Mouse (Mus musculus): Measurements from ENCODE around the gene Hcn4. TPM values are rescaled to one million over a fixed set of nuclear protein-coding genes. Genes with fewer than 3 reads are reported as not detected.

Gene Hcn4
- 2.1 and 2.3 TPM in 2 replicates for polyA plus RNA-seq (2016; fragmentation: Nextera tagmentation; extraction: Ambion mirVana)

GRCm38 (mm10) chr9:58823139-58823917 is at the start of gene Hcn4:
Gene Hcn4 (plus strand): TSS chr9:58823412.
- peak; percentile 13 for ATAC-seq (ENCODE audit: low FRiP score, low read depth)
- H3K9ac ChIP-seq (replicated peaks), result peak within 1 kb of the TSS; percentile 82
- H3K27me3 ChIP-seq, result peaks cover 67% of the 10 kb centered on the region
- peak within 1 kb of the TSS; percentile 93 for H3K27ac ChIP-seq (replicated peaks)
- H3K4me1 ChIP-seq, result peaks cover 45% of the 10 kb centered on the region
- peak within 1 kb of the TSS; percentile 93 for H3K4me2 ChIP-seq (replicated peaks)
- no peaks in the 10 kb centered on the region for H3K9me3 ChIP-seq
- H3K4me3 ChIP-seq, result peak within 1 kb of the TSS; percentile 82
- H3K36me3 ChIP-seq, result no peaks in the 10 kb centered on the region
- WGBS, result under 1% methylated on average over 68 of the region's 95 CpGs

GRCm38 (mm10) chr9:58774761-58775160 is 48.5 kb upstream of the Hcn4 start:
- no peak for ATAC-seq (ENCODE audit: low FRiP score, low read depth)

GRCm38 (mm10) chr9:58775363-58775762 is 47.8 kb upstream of the Hcn4 start:
- no peak for ATAC-seq (ENCODE audit: low FRiP score, low read depth)
- no peak overlapping the region for H3K4me3 ChIP-seq
- H3K9me3 ChIP-seq, result no peaks in the 10 kb centered on the region
- no peak overlapping the region for H3K9ac ChIP-seq (replicated peaks)
- no peak overlapping the region for H3K4me2 ChIP-seq (replicated peaks)
- no peaks in the 10 kb centered on the region for H3K36me3 ChIP-seq
- H3K27me3 ChIP-seq, result no peaks in the 10 kb centered on the region
- H3K27ac ChIP-seq (replicated peaks), result no peak overlapping the region
- H3K4me1 ChIP-seq, result no peaks in the 10 kb centered on the region
- 17% methylated on average over 2 of the region's 2 CpGs for WGBS

More at GRCm38 (mm10) chr9:58774761-58775160, 48.5 kb upstream of the Hcn4 start:
- Histone ChIP-seq H3K4me3 (no peak overlapping the region), H3K36me3 (no peaks in the 10 kb centered on the region), H3K4me2 (replicated peaks) (no peak overlapping the region), H3K4me1 (peaks cover 4% of the 10 kb centered on the region; the same call in 1 of the 2 replicates), H3K9me3 (no peaks in the 10 kb centered on the region), H3K27ac (replicated peaks) (no peak overlapping the region), H3K27me3 (no peaks in the 10 kb centered on the region), H3K9ac (replicated peaks) (no peak overlapping the region)
- WGBS, result 58% methylated on average over 3 of the region's 3 CpGs

GRCm38 (mm10) chr9:58789476-58789875 is 33.7 kb upstream of the Hcn4 start:
- Histone ChIP-seq H3K9ac (replicated peaks) (no peak overlapping the region), H3K4me1 (no peaks in the 10 kb centered on the region), H3K4me2 (replicated peaks) (no peak overlapping the region), H3K27ac (replicated peaks) (no peak overlapping the region), H3K4me3 (no peak overlapping the region), H3K36me3 (no peaks in the 10 kb centered on the region), H3K27me3 (no peaks in the 10 kb centered on the region), H3K9me3 (no peaks in the 10 kb centered on the region)
- no peak for ATAC-seq (ENCODE audit: low FRiP score, low read depth)
- WGBS, result 94% methylated on average over 3 of the region's 3 CpGs

- H3K27ac ChIP-seq (replicated peaks), result no peak overlapping the region
- no peaks in the 10 kb centered on the region for H3K9me3 ChIP-seq
- no peaks in the 10 kb centered on the region for H3K4me1 ChIP-seq
- no peak for ATAC-seq (ENCODE audit: low FRiP score, low read depth)
- no peak overlapping the region for H3K9ac ChIP-seq (replicated peaks)
- no peak overlapping the region for H3K4me2 ChIP-seq (replicated peaks)
- no peak overlapping the region for H3K4me3 ChIP-seq
- H3K27me3 ChIP-seq, result peaks cover 3% of the 10 kb centered on the region
- no peaks in the 10 kb centered on the region for H3K36me3 ChIP-seq
- 74% methylated on average over 7 of the region's 7 CpGs for WGBS
Observed at GRCm38 (mm10) chr9:58798155-58798554, 25.1 kb upstream of the Hcn4 start.

GRCm38 (mm10) chr9:58801441-58801840 is 21.8 kb upstream of the Hcn4 start:
- Histone ChIP-seq H3K4me1 (peaks cover 8% of the 10 kb centered on the region), H3K4me2 (replicated peaks) (no peak overlapping the region), H3K27ac (replicated peaks) (no peak overlapping the region), H3K36me3 (no peaks in the 10 kb centered on the region), H3K9me3 (no peaks in the 10 kb centered on the region), H3K27me3 (peaks cover 3% of the 10 kb centered on the region), H3K9ac (replicated peaks) (no peak overlapping the region), H3K4me3 (no peak overlapping the region)
- WGBS, result 84% methylated on average over 2 of the region's 2 CpGs
- ATAC-seq (ENCODE audit: low FRiP score, low read depth), result no peak

- 77% methylated on average over 4 of the region's 4 CpGs for WGBS
Observed at GRCm38 (mm10) chr9:58802294-58802693, 20.9 kb upstream of the Hcn4 start.

GRCm38 (mm10) chr9:58802802-58803201 is 20.4 kb upstream of the Hcn4 start:
- H3K4me1 ChIP-seq, result peaks cover 8% of the 10 kb centered on the region
- ATAC-seq (ENCODE audit: low FRiP score, low read depth), result no peak
- no peak overlapping the region for H3K9ac ChIP-seq (replicated peaks)
- no peak overlapping the region for H3K4me2 ChIP-seq (replicated peaks)
- no peaks in the 10 kb centered on the region for H3K36me3 ChIP-seq
- peaks cover 11% of the 10 kb centered on the region for H3K27me3 ChIP-seq
- WGBS, result 90% methylated on average over 5 of the region's 5 CpGs
- H3K27ac ChIP-seq (replicated peaks), result no peak overlapping the region
- no peak overlapping the region for H3K4me3 ChIP-seq
- no peaks in the 10 kb centered on the region for H3K9me3 ChIP-seq

More at GRCm38 (mm10) chr9:58802294-58802693, 20.9 kb upstream of the Hcn4 start:
- Histone ChIP-seq H3K9ac (replicated peaks) (no peak overlapping the region), H3K4me1 (peaks cover 8% of the 10 kb centered on the region), H3K4me3 (no peak overlapping the region), H3K4me2 (replicated peaks) (no peak overlapping the region), H3K9me3 (no peaks in the 10 kb centered on the region), H3K36me3 (no peaks in the 10 kb centered on the region), H3K27ac (replicated peaks) (no peak overlapping the region), H3K27me3 (peaks cover 6% of the 10 kb centered on the region)
- ATAC-seq (ENCODE audit: low FRiP score, low read depth), result no peak

- Histone ChIP-seq H3K4me3 (peak overlapping the region; percentile 28), H3K9ac (replicated peaks) (0 out of 2 replicates have a peak overlapping the region, but pooled peaks have one; percentile 16), H3K27ac (replicated peaks) (no peak overlapping the region), H3K4me1 (peaks cover 8% of the 10 kb centered on the region), H3K36me3 (no peaks in the 10 kb centered on the region), H3K27me3 (peaks cover 18% of the 10 kb centered on the region), H3K9me3 (no peaks in the 10 kb centered on the region), H3K4me2 (replicated peaks) (peak overlapping the region; percentile 54)
- ATAC-seq (ENCODE audit: low FRiP score, low read depth), result 0 out of 2 replicates have a peak, but pooled peaks have one; percentile 49
- WGBS, result 12% methylated on average over 15 of the region's 15 CpGs
Observed at GRCm38 (mm10) chr9:58805601-58806318, 17.5 kb upstream of the Hcn4 start.

GRCm38 (mm10) chr9:58811171-58811570 is 12.0 kb upstream of the Hcn4 start:
- Histone ChIP-seq H3K9ac (replicated peaks) (no peak overlapping the region), H3K27me3 (peaks cover 25% of the 10 kb centered on the region), H3K4me2 (replicated peaks) (no peak overlapping the region), H3K27ac (replicated peaks) (peak overlapping the region; percentile 52), H3K4me1 (peaks cover 3% of the 10 kb centered on the region; the same call in 1 of the 2 replicates), H3K4me3 (no peak overlapping the region), H3K36me3 (no peaks in the 10 kb centered on the region), H3K9me3 (no peaks in the 10 kb centered on the region)
- WGBS, result 13% methylated on average over 3 of the region's 3 CpGs
- ATAC-seq (ENCODE audit: low FRiP score, low read depth), result no peak; the same call in 1 of the 2 replicates

GRCm38 (mm10) chr9:58815552-58816260 is 7.5 kb upstream of the Hcn4 start:
- Histone ChIP-seq H3K9me3 (no peaks in the 10 kb centered on the region), H3K27me3 (peaks cover 52% of the 10 kb centered on the region), H3K9ac (replicated peaks) (no peak overlapping the region), H3K36me3 (no peaks in the 10 kb centered on the region), H3K4me2 (replicated peaks) (no peak overlapping the region), H3K4me3 (no peak overlapping the region), H3K27ac (replicated peaks) (no peak overlapping the region), H3K4me1 (0 out of 2 replicates have a peak, but pooled peaks cover 2% of the 10 kb centered on the region)
- 60% methylated on average over 15 of the region's 15 CpGs for WGBS
- ATAC-seq (ENCODE audit: low FRiP score, low read depth), result no peak
